Mouse (Mus musculus) spleen, adult 2 months (tissue): ENCODE results near the gene Ccdc144b. TPM values are rescaled to one million over a fixed set of nuclear protein-coding genes. Genes with fewer than 3 reads are reported as not detected.
A peak's percentile ranks its signal among the peaks of the same experiment; 100 is the strongest.

Source experiments
- DNase-seq, 2 experiments: peaks; one replicate each; pipeline versions ENCODE4 v3.0.0 to v3.0.0-alpha.2; 2012 to 2021; ENCODE audit warnings: low spot score in 2 of 2, low read depth in 1 of 2
- H3K27ac ChIP-seq: fragments of 200-500 bp; 2 replicates; pipeline ENCODE4 v1.5.1; 2012; ENCODE audit warnings: low read length, inconsistent platforms; ENCODE audit not compliant: insufficient read depth
- H3K27me3 ChIP-seq: fragments of 200-500 bp; 2 replicates; pipeline ENCODE4 v1.6.1; 2012; ENCODE audit warnings: mild to moderate bottlenecking, moderate library complexity, low read length, inconsistent platforms; ENCODE audit not compliant: control insufficient read depth, insufficient read depth
- H3K36me3 ChIP-seq: fragments of 200-500 bp; 2 replicates; pipeline ENCODE4 v1.6.1; 2012; ENCODE audit warnings: mild to moderate bottlenecking, low read length, inconsistent platforms; ENCODE audit not compliant: control insufficient read depth, insufficient read depth
- H3K4me1 ChIP-seq: fragments of 200-500 bp; 2 replicates; pipeline ENCODE4 v1.6.1; 2011; ENCODE audit warnings: inconsistent platforms; ENCODE audit not compliant: control insufficient read depth, insufficient read depth, insufficient read length
- H3K4me3 ChIP-seq: fragments of 200-500 bp; 2 replicates; pipeline ENCODE4 v1.5.1; 2011; ENCODE audit warnings: mild to moderate bottlenecking, inconsistent platforms; ENCODE audit not compliant: insufficient read depth, insufficient read length; ENCODE audit errors: extremely low read depth
- CTCF ChIP-seq: fragments of 200-500 bp; IDR thresholded peaks from 2 replicates; pipeline ENCODE4 v1.5.1; 2011; ENCODE audit warnings: mild to moderate bottlenecking, inconsistent platforms; ENCODE audit not compliant: insufficient read depth, insufficient read length, insufficient replicate concordance; ENCODE audit errors: extremely low read depth
- POLR2A ChIP-seq: fragments of 200-500 bp; IDR thresholded peaks from 2 replicates; pipeline ENCODE4 v1.6.1; 2011; ENCODE audit warnings: low read depth, low read length, inconsistent platforms
- WGBS: fragments of 180-500 bp; shearing (Covaris S2); methylation state at CpG from one replicate; pipeline ENCODE4 v1.1.7; 2018; 5-methylcytosine and 5-hydroxymethylcytosine counted together
- polyA plus RNA-seq: library from polyadenylated mRNA; depleted of rRNA; stranded (reverse); fragments of >200 nt; gene quantifications from 2 replicates; pipeline ENCODE4 v1.2.3, GENCODE M21; 2012

Gene Ccdc144b
- polyA plus RNA-seq, 1 experiment: not detected

DNA sequence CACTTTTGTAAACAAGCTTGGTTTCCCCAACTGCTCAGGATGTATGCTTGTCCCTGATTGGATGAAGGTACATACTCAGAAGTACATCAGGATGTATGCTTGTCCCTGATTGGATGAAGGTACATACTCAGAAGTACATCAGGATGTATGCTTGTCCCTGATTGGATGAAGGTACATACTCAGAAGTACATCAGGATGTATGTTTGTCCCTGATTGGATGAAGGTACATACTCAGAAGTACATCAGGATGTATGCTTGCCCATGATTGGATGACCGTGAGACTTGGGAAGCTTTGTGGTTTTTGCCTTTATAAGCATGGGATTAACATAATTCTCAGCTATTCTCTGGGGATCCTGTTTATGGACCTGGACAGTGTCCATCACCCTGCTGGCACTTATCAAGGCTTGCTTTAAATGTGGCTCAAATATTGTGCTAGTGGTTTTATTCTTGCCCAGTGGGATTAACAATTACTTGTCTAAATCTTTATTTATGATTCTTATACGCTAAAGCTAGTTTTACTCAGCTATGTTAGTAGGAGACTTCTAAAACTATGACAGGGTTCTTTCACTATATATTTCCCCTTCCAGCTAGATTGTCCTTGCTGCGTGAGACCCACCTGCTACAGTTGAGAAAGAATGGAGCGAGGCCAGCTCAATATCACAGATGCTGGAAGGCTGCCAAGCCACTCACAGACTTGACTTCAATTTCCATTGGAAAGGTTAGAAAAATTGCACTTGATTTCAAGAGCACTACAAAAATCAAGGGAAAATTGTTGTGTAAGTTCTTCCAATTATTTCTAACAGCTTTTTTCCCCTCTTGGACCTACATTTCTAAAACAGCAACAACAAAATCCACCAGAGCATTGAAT is 49.1 kb downstream of the Ccdc144b start:
- 75% methylated on average over 4 of the region's 4 CpGs for WGBS
- Histone ChIP-seq H3K36me3 (no peaks in the 10 kb centered on the region), H3K4me3 (no peak overlapping the region), H3K4me1 (no peaks in the 10 kb centered on the region), H3K27me3 (no peaks in the 10 kb centered on the region), H3K27ac (no peak overlapping the region)
- TF ChIP-seq POLR2A (no peak), CTCF (no peak)
- DNase-seq: no peak

DNA sequence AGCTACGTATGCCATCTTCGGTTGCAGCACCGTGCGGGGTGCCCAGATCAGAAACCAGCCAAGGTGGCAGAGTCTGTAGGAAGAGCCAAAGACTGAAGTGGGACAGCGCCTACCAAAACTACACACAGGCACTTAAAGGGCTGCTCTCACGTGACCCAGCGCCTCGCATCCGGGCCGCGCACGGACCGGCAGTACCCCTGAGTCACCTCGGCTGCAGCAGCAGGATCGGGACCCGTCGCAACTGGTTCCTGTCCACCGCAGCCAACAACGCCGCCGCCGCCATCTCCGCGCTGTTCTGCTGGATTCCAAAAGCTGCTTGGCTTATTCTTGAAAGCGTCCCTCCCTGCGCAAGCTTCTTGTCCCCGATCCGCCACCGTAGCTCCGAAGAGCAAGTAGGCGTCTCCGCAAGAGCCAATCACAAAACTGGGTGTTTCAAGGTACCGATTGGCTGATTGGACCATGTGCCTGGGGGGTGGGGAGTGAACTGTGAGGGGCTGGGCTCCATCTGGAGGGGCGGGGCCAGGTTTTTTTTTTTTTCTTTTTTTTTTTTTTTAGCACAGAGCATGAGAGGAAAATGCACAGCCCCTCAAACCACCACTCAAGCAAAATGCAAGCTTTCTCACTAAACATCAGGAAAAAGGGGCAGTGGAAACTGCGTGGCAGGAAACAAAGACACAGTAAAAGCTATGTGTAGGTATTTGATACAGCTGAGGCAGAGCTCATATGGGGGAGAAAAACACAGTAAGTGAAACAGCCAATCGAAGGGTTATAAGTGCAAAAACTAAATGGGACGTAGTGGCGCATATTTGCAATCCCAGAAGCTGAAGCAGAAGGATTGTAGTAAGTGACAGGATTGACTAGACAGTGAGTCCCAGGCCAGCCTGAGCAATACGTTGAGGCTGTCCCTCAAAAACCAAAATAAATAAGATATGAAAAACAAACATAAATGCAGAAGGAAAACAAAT is 52.8 kb downstream of the Ccdc144b start, which contains the start of gene Mccc1:
Gene Mccc1 (minus strand): TSS at position 404 of the 965 bp plus-strand sequence.
- Histone ChIP-seq H3K4me1 (no peaks in the 10 kb centered on the region), H3K27ac (peak within 1 kb of the TSS; percentile 96), H3K36me3 (peaks cover 2% of the 10 kb centered on the region), H3K27me3 (no peaks in the 10 kb centered on the region), H3K4me3 (peak within 1 kb of the TSS; percentile 96)
- peak; percentile 90 to 93 for DNase-seq
- 2% methylated on average over 39 of the region's 39 CpGs for WGBS
- no peak for TF ChIP-seq CTCF
- no peak; the same call in 1 of the 2 replicates for TF ChIP-seq POLR2A

DNA sequence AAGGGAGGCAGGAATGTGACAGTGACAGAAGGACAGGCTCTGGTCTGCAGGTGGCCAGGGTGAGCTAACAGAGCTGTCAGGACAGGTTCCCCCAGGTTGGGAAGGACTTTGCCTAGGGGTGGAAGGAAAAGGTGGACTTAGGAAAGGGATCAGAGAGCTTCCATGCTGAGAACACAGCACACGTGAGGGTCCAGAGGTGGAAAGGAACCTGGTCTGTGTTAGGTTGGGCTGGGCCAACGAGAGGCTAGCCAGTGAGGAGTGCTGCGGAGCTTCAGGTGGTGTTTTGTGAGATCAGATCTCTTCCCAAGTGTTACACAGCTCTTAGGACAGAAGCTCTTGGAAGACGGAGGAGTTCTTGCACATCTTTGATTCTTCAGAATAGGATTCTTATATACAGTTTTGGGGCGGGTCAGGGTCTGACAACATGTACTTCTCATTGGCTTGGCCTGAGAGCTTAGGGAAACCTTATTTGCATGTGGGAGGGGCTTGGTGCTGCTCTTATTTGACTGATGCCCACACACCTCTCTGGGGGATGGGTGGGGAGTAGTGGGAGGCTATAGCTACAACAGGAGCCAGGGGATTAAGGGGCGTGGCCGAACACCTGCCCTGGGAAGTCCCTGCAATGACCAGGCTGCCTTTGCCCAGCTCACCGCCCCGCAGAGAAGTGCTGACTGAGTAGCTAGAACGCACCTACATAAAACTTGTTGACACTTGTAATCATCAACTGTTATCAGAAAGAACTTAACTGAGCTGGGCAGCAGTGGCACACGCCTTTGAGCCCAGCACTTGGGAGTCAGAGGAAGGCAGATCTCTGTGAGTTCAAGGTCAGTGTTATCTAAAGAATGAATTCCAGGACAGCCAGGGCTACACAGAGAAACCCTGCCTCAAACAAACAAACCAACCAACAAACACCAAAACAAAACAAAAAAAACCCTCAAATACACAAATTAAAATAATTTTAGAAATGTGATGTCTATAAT is 58.5 kb downstream of the Ccdc144b start:
- Histone ChIP-seq H3K4me3 (no peak overlapping the region), H3K27me3 (no peaks in the 10 kb centered on the region), H3K36me3 (peaks cover 8% of the 10 kb centered on the region), H3K27ac (no peak overlapping the region), H3K4me1 (no peaks in the 10 kb centered on the region)
- DNase-seq: no peak
- 92% methylated on average over 11 of the region's 11 CpGs for WGBS
- TF ChIP-seq POLR2A: no peak

DNA sequence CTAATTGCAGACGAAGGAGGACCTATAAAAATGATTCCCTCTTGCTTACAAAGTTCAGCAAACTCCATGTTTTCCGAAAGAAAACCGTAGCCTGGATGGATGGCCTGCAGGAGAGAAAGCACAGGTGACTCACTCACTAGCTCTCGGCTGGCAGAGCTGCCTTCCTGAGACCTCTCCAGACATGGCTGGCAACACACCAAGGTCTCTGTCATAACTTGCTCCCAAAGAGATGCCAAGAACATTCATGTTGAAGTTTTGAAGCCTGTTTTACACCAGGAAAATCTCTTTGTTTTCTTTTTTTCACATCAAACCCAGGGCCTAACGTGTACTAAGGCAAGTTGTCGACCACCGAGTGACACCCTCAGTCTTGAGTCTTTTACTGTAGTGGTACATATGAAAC is 62.6 kb downstream of the Ccdc144b start:
- no peak for DNase-seq
- Histone ChIP-seq H3K4me1 (no peaks in the 10 kb centered on the region), H3K36me3 (peaks cover 13% of the 10 kb centered on the region), H3K27ac (no peak overlapping the region), H3K4me3 (no peak overlapping the region), H3K27me3 (no peaks in the 10 kb centered on the region)
- TF ChIP-seq POLR2A: no peak
- no peak for TF ChIP-seq CTCF
- 89% methylated on average over 7 of the region's 7 CpGs for whole genome bisulfite sequencing

DNA sequence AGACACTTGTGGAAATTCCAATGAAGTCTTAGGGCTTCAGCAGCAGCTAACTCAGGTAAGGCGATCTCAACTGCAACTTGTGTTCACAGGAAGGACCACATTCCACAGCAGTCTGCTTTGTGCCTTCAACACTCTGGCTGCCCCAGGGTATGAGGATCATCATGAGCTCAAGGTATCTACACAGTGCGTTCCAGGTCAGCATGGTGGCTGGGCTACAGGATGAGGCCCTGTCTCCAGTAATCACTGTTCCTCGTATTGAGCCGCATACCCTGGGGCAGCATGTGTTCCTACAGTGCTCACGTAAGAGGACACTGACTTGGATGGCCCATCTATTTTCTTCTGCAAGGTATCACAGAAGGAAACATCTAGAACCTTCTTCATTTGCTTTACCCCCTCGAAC is 65.3 kb downstream of the Ccdc144b start:
- no peak overlapping the region for H3K4me3 ChIP-seq
- 92% methylated on average over 6 of the region's 6 CpGs for WGBS
- TF ChIP-seq POLR2A (no peak), CTCF (no peak)
- no peak overlapping the region for H3K27ac ChIP-seq
- H3K4me1 ChIP-seq: no peaks in the 10 kb centered on the region
- H3K36me3 ChIP-seq: peaks cover 16% of the 10 kb centered on the region
- H3K27me3 ChIP-seq: no peaks in the 10 kb centered on the region
- no peak for DNase-seq

DNA sequence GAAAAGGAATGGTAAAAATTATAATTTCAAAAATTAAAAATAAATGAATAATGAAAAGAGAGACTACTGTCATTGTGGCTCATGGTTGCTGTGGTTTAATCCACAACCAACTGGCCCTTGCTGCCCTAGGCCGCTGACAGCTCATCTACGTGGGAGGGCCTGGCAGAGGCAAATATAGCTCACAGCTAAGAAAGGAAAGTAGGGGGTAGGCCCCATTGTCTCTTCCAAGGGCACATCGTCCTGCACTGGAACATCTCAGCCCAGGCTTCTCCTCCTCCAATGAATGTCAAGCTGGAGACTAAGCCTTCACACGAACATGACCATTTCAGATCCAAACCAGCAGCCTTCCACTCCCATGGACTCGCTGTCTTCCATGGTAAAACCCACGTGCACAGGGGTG is 67.1 kb downstream of the Ccdc144b start:
- Histone ChIP-seq H3K4me1 (no peaks in the 10 kb centered on the region), H3K36me3 (peaks cover 23% of the 10 kb centered on the region), H3K27ac (no peak overlapping the region), H3K4me3 (no peak overlapping the region), H3K27me3 (no peaks in the 10 kb centered on the region)
- 88% methylated on average over 6 of the region's 6 CpGs for WGBS
- no peak for DNase-seq
- no peak for TF ChIP-seq POLR2A
- TF ChIP-seq CTCF: no peak
